Mouse (Mus musculus) heart, adult 8-10 months (tissue): ENCODE data around the gene Safb2. TPM values are rescaled to one million over a fixed set of nuclear protein-coding genes. Genes with fewer than 3 reads are reported as not detected.
"Not testable (repeated sequence)": the region's sequence is repeated elsewhere in the genome, so short reads cannot be mapped to it uniquely, and the experiment has no call there.

Experiments
- DNase-seq: peaks from one replicate; pipeline ENCODE4 v3.0.0; 2022; ENCODE audit warnings: low spot score
- total RNA-seq, 4 experiments: library from RNA; stranded (reverse); gene quantifications; 2 replicates each; pipeline ENCODE4 v1.2.4; 2022

The Safb2 gene
- 10 to 100 TPM; 36.9 to 48.4 (median 41.5) TPM for total RNA-seq

- peak; percentile 98 for DNase-seq
Observed at GRCm38 (mm10) chr17:56584257-56585130, at the start of gene Safb2, which contains the start of gene Safb. Gene Safb2 (minus strand): TSS chr17:56584585. Gene Safb (plus strand): TSS chr17:56584825.

- no peak for DNase-seq
Observed at GRCm38 (mm10) chr17:56634023-56634422, 49.6 kb upstream of the Safb2 start.

GRCm38 (mm10) chr17:56631807-56632206 lies 47.4 kb upstream of the Safb2 start:
- no peak for DNase-seq

- DNase-seq, result not testable (repeated sequence)
Observed at GRCm38 (mm10) chr17:56629800-56630781, 45.7 kb upstream of the Safb2 start.

- DNase-seq, result no peak
Observed at GRCm38 (mm10) chr17:56627530-56628277, 43.3 kb upstream of the Safb2 start, which contains the start of gene Catsperd. Gene Catsperd (plus strand): TSS chr17:56628143.

- peak; percentile 94 for DNase-seq
Observed at GRCm38 (mm10) chr17:56626754-56627470, 42.5 kb upstream of the Safb2 start, which contains the start of gene Lonp1. Gene Lonp1 (minus strand): TSS chr17:56626887.

GRCm38 (mm10) chr17:56626260-56626659 lies 41.9 kb upstream of the Safb2 start:
- no peak for DNase-seq

GRCm38 (mm10) chr17:56625495-56625894 lies 41.1 kb upstream of the Safb2 start:
- DNase-seq, result no peak

GRCm38 (mm10) chr17:56617628-56618027 lies 33.2 kb upstream of the Safb2 start:
- DNase-seq, result no peak

- DNase-seq, result no peak
Observed at GRCm38 (mm10) chr17:56616725-56617124, 32.3 kb upstream of the Safb2 start.

GRCm38 (mm10) chr17:56615792-56616191 lies 31.4 kb upstream of the Safb2 start:
- no peak for DNase-seq

- DNase-seq, result no peak
Observed at GRCm38 (mm10) chr17:56615136-56615784, 30.9 kb upstream of the Safb2 start.

- no peak for DNase-seq
Observed at GRCm38 (mm10) chr17:56614391-56615135, 30.2 kb upstream of the Safb2 start.

- not testable (repeated sequence) for DNase-seq
Observed at GRCm38 (mm10) chr17:56613893-56614292, 29.5 kb upstream of the Safb2 start.

- peak; percentile 96 for DNase-seq
Observed at GRCm38 (mm10) chr17:56613236-56613844, 29.0 kb upstream of the Safb2 start, which contains the start of gene Rpl36. Gene Rpl36 (plus strand): TSS chr17:56613416.

GRCm38 (mm10) chr17:56612565-56612939 lies 28.2 kb upstream of the Safb2 start:
- DNase-seq, result not testable (repeated sequence)

GRCm38 (mm10) chr17:56611861-56612564 lies 27.6 kb upstream of the Safb2 start:
- no peak for DNase-seq

- no peak for DNase-seq
Observed at GRCm38 (mm10) chr17:56611323-56611722, 26.9 kb upstream of the Safb2 start.
